Mouse (Mus musculus) layer of hippocampus, postnatal 36 days (tissue): ENCODE measurements around the gene Exosc7. TPM values are rescaled to one million over a fixed set of nuclear protein-coding genes. Genes with fewer than 3 reads are reported as not detected.

Experiments
- DNase-seq, 2 experiments: peaks; one replicate each; pipeline ENCODE4 v3.0.0; 2022
- total RNA-seq, 2 experiments: library from RNA; stranded (reverse); gene quantifications; 2 replicates each; pipeline ENCODE4 v1.2.3; 2021

Gene Exosc7
- total RNA-seq, 2 experiments from 2014 or later, result 41.1 to 44.5 TPM

DNA sequence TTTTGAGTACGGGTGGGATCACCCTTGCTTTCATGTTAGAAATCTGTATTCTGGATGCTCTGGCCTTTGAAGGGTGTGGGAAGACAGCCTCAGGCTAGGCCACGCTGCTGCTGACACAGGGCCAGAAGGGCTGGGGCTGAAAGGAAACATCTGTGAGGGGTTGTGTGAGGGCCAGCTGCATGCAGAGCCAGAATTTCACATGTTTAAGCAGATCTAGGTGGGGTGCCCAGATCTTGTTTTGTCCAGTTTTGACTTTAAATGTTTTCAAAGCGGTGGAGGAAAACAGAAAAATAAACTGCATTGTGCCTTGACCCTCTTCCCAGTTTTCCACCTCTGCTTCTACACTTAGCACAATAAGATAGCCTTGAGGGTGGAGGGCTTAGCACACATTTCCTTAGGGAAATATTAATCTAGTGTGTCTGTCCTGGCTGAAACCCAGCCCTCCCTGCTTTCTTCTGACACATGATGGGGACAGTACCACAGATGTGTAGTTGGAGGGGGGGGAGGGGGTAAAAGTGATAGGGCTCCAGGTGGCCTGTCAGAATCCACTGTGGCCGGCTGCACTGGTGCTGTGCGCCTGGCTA, 26.0 kb downstream of the Exosc7 start:
- no peak for DNase-seq

DNA sequence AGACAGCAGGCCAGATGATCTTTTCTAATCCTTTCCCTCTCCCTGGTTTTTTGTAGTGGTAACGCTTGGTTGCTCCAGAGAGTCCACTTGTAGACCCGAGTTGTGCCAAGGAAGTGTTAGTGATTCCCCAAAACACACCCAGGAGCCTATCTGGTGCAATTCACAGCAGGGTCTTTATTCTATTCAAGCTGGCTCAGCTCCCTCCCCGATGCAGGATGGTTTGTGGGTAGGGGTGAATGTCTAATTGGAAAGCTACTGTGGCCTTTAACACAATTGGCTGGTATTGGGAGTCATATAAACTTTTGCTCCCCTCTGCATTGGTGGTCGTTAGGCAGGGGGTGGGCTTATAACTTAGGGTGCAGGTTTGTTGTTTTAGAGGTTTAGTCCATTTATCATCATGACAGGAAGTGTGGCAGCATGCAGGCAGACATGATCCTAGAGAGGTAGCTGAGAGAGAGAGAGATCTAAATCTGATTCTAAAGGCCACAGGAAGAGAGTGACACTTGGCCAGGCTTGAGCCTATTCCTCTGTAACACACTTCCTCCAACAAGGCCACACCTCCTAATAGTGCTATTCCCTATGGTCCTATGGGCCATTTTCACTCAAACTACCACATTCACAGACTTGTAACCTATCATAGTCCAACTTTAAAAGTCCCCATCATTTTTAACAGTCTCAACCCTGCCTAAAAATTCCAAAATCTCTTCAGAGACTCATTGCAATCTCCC, 27.0 kb downstream of the Exosc7 start:
- DNase-seq, result no peak

DNA sequence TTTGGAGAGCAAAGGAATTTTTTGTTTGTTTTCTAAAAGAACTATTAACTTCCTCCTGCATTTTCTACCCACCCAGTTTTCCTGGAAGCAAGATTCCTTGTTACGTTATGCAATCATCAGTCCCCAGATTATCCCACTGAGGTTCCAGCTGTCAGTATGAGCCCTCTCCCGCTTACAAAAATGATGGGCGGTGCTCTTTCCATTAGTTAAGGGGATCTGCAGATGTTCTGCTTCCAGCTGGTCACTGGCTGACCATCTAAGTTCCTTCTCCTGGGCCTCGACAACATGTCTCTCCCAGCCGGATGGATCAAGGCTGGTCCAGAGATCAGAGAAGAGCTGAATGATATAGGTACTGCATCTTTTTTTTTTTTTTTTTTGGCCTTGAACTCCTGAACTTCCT, 35.4 kb downstream of the Exosc7 start:
- no peak for DNase-seq

DNA sequence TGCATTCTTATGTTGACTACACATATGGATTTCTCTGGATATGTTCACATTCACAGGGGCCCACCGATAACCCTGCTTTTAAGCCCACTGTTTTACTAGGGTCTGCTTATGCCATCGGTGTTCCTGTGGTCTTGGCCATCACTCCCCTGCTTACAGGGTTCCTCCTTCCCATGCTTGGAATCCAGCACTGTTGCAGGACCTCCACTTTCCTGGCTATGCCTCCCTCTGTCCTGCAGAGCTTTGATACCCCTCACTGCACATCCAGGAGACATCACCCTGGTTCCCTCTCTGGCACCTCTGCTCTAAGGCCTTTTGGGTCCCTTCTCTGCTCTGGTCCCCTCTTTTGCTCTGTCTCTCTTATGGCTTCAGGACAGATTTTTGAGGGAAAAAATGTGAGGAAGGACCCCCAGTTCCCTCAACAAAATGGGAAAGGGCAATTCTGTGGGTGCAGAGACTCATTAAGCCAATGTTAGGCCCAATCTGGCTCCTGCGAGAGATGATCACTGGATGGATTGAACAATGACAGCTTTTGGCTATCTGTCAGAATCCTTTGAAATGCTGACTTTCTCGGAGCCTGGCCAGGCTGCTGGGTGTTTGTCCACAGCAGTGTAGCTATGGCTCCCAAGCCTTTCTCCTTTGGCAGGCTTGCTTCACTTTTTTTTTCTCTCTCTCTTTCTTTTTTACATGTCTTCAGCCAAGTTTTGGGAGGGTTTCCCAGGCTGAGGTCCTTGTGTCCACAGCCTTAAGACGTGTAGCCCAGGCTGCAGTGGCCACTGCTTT, 37.4 kb downstream of the Exosc7 start, which contains the start of gene Clec3b:
Clec3b (plus strand) TSS at position 706 of the 780 bp plus-strand sequence.
- peak in 1 of 2 experiments; percentile 23 for DNase-seq

DNA sequence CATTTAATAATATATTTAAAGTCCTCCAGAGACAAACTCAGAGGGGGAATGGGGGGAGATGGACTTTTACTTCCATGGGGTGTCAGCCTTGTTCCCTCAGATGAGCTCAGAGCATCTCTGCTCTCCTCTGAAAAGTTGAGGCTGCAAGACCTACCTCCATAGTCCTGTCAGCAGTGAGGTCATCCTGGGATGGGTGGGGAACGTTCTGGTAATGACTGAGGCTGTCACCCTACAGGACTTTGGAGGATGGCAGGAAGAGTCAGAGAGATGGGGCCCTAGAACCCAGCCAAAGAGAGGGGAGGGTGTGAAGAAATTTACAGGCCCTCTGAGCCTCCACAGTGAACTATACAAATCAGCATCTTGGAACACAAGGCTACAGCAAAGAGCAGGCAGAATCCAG, 38.5 kb downstream of the Exosc7 start:
- no peak for DNase-seq

DNA sequence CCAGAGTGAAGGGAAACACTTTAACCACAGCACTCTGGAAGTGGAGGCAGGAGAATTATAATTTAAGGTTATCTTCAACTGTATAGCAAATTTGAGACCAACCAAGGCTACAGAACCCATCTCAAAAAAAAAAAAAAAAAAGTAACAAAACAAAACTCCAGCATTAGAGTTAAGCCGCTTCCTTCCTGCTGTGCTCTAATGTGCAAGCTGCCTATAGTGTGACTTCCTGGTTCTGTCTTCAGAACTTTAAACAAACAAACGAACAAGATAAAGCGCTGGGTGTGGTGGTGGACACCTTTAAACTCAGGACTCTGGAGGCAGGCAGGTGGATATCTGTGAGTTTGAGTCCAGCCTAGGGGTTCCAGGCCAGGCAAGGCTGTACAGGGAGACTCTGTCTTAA, 39.0 kb downstream of the Exosc7 start:
- DNase-seq, result no peak

DNA sequence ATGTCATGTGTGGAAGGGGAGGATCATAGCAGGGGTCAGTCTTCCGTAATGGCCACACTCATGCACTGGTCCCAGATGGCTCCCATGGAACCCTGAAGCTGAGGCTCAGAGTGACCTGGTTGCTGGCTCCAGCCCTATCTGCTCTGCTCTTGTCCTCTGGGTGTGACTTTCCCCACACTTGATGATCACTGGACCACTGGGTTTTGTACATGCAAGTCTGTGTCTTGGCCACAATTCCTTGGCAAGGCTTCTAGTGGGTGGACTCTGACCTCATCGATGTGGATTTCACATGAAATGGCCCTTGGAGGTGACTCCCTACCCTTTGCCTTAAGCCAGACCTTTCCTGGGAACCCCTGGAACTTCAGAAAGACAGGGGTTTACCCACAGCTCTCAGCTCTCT, 40.1 kb downstream of the Exosc7 start:
- no peak for DNase-seq

DNA sequence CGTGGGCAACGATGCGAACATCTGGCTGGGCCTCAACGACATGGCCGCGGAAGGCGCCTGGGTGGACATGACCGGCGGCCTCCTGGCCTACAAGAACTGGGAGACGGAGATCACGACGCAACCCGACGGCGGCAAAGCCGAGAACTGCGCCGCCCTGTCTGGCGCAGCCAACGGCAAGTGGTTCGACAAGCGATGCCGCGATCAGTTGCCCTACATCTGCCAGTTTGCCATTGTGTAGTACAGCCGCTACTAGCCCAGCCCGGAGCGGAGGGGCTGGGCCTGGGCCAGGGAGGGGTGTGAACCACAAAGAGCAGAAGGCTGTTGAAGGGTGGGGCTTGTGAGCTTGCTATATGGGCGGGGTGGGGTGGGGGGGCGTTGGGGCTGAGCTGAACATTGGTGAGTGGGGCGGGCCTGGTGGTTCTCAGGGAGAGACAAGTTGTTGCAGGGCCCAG, 43.9 kb downstream of the Exosc7 start:
- DNase-seq, result peak; percentile 17 to 35

DNA sequence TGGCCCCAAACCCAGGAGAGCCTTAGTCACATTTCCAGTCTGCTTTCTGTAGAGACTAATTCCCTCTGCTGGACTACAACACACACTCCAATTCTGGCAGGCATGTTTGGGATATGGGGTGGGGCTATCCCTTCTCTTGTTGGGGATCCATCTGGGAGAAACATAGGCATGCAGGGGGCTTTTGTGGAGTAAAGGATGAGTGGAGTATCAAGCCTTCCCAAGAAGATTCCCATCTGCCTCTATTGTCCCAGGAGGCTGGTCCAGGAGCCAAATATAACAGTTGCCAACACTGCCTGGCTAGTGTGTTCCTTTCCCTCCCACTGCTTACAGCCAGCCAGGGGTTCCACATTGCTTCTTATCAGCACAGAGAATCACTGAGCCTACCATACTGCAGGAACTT, 44.7 kb downstream of the Exosc7 start:
- no peak for DNase-seq

DNA sequence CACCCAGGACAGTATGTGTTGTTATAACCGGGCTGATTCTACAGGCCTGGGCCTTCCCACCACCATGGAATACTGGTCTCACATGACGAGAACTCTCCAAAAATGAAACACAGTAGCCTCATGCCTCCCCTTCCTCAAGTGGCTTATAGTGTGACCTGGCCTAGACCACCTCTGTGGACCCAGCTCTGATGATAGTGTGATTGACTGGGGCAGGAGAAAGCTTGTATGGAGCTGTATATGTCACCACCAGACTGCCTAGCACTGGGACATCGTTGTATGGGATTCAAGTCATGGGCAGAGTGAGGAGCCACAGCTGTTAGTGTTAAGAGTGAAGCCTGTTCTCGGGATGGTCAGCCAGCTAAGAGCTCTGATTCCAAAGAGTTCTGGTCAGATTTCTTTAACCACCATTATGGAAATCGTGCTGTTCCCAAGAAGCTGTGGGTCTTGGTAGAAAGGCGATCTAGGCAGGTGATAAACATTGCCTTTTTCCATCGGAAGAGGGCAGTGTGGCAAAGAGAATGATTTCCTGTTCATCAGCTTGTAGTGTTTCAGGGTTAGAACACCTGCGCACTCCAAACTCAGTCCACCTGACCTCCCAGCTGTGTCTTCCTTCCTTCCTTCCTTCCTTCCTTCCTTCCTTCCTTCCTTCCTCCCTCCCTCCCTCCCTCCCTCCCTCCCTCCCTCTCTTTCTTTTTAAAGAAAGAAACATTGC, 45.3 kb downstream of the Exosc7 start:
- DNase-seq, result no peak

DNA sequence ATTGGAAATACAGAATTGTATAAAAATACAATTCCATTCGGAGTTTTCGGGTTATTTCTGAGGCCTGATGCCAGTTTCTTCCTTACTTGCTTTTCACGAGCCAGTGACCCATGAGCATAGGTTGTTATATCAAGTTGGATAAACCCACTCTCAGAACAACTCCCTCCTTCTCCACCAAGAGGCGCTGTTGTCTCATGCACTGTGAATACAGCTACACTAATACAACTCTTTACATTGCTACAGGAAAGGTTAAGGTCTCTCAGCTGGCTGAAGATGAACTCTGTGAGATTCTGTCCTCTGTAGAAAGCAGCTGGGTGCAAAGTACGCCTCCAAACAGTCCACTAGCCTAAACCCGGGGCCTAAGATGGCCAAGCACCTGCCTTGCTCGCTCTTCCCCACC, 46.3 kb downstream of the Exosc7 start:
- peak; percentile 37 to 51 for DNase-seq

DNA sequence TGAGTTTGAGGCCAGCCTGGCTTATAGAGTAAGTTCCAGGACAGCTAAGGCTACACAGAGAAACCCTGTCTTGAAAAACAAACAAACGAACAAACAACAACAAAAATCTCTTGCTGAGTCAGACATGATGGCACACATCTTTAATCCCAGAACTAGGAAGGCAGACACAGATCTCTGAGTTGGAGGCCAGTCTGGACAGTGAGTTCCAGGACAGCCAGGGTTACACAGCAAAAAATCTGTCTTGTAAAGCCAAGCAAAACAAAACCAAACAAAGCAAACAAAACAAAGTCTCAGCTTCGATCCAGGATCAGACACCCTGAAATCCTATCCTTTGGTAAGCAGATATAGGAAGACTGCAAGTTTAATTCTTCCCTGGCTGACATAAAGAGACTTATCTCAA, 48.8 kb downstream of the Exosc7 start:
- DNase-seq, result no peak

DNA sequence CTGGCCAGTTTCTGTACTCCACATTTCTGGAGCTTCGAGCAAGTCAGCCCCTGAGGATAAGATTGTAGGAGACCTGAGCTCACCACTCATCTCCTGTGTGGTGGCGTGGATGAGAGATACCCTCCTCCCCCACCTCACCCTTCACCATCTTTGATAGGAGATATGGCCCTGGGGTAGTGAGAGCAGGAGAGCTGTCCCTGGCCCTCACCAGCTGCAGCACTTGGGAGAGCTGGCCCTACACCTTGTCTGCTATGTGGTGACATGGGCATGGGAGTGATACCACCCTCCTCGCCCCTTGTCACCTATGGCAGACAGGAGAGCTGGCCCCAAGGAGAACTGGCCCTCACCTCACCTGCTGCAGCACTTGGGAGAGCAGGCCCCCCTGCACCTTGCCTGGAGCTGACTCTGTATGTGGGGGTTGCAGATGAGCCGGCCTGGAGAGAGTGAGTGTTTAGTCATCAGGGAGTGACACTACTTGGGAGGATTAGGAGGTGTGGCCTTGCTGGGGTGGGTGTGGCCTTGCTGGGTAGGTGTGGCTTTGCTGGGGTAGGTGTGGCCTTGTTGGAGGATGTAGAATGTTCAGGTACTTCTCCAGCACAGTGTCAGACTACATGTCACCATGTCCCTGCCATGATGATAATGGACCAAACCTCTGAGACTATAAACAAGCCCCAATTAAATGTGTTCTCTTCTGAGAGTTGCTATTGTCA, 50.1 kb downstream of the Exosc7 start:
- DNase-seq, result no peak

DNA sequence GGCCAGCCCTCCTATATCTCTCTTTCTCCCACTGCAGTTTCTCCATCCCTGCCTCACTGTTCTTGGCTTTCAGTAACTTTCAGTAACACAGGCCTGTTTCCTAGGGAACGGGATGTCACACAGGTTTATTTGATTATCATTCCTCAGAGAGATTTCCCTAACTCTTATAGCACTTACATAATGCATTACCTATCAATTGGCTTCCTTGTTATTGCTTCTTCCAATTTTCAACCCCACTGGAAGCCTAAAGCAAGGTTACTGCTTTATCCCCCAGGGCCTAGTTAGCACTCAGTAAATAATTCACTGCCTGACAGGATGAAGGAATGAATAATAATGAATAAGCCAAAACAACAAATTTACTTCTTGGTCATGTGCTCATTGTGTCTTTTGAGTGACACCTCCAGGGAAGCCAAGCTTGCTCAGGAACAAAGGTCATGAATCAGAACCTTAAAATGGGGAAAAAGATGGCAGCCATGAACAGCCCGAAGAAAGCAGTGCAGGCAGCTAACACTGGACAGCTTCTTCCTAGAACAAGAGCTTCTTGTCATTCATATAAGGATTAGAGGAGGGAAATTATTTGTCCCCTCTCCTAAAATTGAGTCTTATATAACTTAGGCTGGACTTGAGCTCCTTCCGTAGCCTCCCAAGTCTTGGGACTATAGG, 52.9 kb downstream of the Exosc7 start:
- no peak for DNase-seq

DNA sequence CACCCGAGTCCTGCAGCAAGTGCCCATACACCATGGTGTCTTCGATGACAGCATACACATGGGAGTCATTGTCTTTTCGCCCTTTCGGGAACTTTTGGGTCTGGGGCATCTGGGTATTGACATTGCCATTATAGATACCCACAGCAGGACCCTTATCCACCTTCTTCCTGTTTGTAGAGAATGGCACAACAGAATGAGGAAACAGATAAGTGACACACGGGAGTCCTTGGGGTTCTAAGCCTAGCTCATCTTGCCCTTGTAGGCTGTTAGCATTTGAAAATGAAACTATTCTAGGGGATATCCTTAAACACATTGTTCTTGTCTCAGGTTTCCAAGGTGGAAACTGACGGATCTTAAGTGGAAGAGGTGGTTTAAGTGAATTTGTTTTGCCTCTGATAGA, 60.7 kb downstream of the Exosc7 start:
- no peak for DNase-seq

DNA sequence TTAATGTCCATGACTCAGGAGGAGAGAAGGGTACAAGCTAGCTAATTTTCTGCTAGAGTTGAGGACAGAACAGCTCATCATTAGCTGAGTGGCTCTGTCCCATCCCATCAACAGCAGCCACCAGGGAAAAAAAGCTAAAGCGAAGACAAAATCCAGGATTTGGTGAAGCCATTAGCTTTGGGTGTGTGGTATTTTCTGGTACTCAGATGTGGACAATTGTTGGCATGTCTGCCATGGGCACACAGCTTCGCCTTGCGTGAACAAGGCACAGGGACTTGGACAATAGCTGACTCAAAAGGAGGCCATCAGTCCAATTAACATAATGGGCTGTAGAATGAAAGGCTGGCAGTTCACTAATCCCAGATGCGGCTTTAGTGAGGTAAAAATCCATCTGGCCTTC, 61.3 kb downstream of the Exosc7 start:
- DNase-seq, result no peak

DNA sequence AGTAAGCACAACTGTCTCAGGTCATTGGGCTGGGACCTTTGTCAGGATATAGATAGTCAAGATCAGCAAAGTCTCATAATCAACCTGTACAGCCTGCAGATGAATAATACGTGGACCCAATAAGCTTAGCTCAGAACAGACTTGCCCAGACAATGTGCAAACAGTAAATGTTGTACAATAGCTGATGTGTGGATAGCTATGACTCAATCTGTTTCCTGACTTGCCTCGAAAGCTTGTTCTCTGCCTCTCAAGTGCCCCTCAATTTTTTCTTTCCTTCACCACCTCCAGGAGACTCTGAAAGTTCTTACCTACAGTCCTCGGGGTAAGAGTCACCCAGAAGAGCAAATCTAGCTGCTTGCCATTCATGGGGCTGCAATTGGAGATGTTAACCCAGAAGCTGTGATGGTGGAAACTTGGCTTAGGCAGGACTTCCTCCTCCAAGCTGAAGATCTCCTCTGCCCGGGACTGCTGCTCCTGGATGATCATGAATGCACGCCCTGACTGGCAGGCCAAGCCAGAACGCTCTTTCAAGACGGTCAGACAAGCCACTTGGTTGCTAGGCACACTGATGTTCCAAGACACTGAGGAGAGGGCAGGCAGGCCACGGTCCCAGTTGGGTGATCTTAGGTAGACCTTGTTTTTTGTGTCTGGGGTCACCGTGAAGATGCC, 64.5 kb downstream of the Exosc7 start:
- DNase-seq, result no peak

DNA sequence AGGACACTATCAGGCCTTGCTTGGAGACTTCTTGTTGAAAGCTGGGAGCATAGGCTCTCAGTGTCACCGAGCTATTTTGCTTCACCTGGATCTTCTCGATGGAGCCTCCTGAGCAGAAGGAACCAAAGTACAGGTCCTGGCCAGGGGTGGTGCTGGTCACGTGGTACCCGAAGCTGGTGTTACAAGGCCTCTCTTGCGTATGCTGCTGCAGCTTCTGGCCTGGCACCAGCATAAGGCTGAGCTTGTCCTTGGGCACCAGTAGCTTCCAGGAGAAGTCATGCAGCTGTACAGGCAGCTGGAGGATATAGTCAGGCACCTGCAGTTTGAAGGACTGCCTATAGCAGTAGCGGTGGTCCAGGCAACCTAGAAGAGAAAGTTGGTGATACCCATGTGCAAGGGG, 67.0 kb downstream of the Exosc7 start:
- DNase-seq, result no peak

DNA sequence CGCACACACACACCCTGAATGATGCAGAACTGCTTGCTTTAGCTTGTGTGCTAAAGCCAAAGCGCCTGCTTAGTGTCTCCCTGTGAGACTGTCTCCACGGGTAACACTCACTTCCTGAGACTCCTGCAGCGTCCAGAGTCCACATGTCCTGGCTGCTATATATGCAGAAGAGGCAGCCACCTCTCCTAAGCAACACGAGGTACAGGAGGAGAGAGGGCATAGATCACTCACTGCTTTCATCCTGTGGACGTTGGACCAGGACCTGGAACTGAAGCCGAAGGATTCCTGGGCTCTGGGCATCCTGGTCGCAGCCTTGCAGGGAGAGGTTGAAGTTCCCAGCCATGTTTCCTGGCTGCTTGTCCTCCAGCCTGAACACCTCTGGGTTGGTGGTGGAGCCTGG, 70.2 kb downstream of the Exosc7 start:
- no peak for DNase-seq

DNA sequence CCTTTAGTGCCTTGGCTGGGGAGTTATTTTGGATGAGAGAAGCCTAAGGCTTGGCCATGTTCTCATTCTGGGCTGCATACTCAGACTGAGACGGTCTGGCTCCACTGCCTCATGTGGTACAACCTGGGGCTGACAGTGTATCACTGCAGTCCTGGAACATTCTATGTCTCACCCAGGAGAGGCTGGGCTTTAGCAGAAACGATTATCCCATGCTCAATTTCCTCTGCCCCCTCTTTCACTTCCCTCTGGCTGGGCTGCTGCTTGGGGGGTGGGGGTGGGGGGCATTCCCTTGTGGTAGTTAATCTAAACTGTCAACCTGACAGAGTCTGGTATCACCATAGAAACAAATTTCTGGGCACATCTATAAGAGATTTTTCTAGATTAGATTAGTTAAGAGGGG, 72.5 kb downstream of the Exosc7 start:
- no peak for DNase-seq
